Mouse (Mus musculus) cerebellum, adult 2 months (tissue): ENCODE results near the gene Sprr2k.

ENCODE experiments used
- CTCF ChIP-seq: fragments of 200-500 bp; IDR thresholded peaks from 2 replicates; pipeline ENCODE4 v1.5.1; 2011; ENCODE audit warnings: low read depth, mild to moderate bottlenecking, control low read depth, low read length, moderate library complexity, borderline replicate concordance; ENCODE audit not compliant: insufficient read depth
- POLR2A ChIP-seq: fragments of 200-500 bp; IDR thresholded peaks from 2 replicates; pipeline ENCODE4 v1.6.1; 2011; ENCODE audit warnings: low read length, control low read depth, borderline replicate concordance; ENCODE audit not compliant: insufficient read depth

DNA sequence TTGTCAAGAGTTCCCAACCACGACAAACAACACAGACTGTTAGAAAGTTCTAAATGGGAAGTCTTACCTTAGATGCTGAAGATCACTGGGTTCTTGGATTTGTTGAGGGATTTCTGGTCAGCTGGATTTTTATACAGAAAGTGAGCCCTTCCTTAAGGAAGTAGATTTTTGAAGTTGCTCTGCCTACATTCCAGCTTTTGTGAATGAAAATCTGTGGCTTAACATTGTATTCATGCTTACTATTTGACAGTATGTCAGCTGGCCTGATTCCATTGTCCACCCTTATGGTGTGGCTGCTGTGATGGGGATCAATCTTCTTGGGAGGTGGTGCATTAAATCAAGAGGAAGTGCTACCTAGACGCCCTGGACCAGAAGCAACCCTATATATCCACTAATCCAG lies 26.2 kb downstream of the Sprr2k start, which contains the start of gene Sprr3:
- TF ChIP-seq CTCF = no peak
- TF ChIP-seq POLR2A = no peak
